Mouse (Mus musculus) neutrophil, adult 65 days (primary cell): Measurements from ENCODE around the gene Adamts8. TPM values are rescaled to one million over a fixed set of nuclear protein-coding genes. Genes with fewer than 3 reads are reported as not detected.

Experiments
- total RNA-seq: library from RNA; stranded (reverse); gene quantifications from 2 replicates; pipeline ENCODE4 v1.2.4, GENCODE M21; 2023

Gene Adamts8
- not detected in 2 replicates for total RNA-seq

DNA sequence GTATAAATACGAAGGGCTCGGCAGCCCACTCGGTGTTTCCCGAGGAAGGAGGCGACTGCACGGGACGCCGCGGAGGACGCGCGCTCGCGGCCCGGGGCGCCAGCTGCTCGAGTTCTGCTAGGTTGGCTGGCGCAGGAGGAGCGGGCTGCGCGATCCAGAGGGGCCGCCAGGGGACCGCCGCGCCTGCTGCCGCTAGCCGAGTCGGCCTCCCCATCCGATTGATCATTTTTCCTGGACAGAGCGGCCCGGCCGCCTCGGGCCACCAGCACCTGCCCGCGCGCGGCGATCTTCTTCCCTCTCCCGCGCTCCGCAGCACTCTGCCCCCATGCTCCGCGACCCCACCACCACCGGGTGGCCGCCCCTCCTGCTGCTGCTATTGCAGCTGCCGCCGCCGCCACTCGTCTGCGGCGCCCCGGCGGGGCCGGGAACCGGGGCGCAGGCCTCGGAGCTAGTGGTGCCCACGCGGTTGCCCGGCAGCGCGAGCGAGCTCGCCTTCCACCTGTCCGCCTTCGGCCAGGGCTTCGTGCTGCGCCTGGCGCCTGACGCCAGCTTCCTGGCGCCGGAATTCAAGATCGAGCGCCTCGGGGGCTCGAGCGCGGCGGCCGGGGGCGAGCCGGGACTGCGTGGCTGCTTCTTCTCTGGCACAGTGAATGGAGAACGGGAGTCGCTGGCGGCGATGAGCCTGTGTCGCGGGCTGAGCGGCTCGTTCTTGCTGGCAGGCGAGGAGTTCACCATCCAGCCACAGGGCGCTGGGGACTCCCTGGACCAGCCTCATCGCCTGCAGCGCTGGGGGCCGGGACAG is at the start of gene Adamts8:
Adamts8 (plus strand) TSS at position 51 of the 802 bp plus-strand sequence.

DNA sequence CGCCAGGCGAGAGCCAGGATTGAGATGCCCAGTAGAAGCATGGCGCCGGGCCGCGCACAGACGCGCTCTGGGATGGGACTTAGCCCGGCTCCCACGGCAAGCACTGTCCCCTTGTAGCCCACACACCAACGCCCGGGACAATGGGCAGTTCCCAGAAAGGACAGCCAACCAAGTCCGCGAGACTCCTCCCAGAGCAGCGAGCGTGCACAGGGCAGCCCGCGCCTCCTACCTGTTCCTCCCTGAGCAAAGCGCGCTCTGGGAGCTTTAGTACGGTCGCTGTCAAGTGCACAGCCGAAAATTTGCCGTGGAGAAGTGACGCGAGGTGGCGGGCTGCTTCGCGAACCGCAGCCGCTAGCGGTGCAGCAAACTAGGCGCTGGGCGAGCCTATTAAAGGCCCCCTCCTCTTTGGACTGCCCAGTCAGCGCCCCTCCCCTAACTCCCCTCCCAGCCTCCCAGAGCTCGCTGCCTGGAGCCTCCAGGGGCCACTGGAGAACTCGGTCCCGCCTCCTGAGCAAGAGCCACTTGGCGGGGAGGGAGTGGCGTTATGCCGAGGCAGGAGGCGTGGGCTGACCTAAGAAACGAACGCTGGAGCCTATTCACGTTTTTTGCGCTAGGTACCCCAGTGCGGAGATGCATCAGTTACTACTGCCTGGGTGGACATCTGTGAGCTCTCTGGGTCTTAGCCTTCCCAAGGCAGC is 20.0 kb upstream of the Adamts8 start, which contains the start of gene Adamts15:
Adamts15 (minus strand) TSS at position 256 of the 698 bp plus-strand sequence.

Other genes with a start within 250 kb of the Adamts8 start
- gene Adamts15, start 20.1 kb upstream of the Adamts8 start, total RNA-seq, result not detected in 2 replicates
- gene Zbtb44, start 88.1 kb downstream of the Adamts8 start, total RNA-seq, result 23.6 and 24.5 TPM in 2 replicates
- 1.5 and 1.9 TPM in 2 replicates for gene St14, start 189.3 kb downstream of the Adamts8 start, total RNA-seq